Mouse (Mus musculus) kidney, postnatal 4 days (tissue): ENCODE measurements around the gene Nxpe5.
A peak's percentile ranks its signal among the peaks of the same experiment; 100 is the strongest.

Source experiments
- DNase-seq, 2 experiments: peaks; one replicate each; pipeline ENCODE4 v3.0.0; 2021; ENCODE audit warnings: mixed read lengths in 2 of 2

Nxpe5 gene

DNA sequence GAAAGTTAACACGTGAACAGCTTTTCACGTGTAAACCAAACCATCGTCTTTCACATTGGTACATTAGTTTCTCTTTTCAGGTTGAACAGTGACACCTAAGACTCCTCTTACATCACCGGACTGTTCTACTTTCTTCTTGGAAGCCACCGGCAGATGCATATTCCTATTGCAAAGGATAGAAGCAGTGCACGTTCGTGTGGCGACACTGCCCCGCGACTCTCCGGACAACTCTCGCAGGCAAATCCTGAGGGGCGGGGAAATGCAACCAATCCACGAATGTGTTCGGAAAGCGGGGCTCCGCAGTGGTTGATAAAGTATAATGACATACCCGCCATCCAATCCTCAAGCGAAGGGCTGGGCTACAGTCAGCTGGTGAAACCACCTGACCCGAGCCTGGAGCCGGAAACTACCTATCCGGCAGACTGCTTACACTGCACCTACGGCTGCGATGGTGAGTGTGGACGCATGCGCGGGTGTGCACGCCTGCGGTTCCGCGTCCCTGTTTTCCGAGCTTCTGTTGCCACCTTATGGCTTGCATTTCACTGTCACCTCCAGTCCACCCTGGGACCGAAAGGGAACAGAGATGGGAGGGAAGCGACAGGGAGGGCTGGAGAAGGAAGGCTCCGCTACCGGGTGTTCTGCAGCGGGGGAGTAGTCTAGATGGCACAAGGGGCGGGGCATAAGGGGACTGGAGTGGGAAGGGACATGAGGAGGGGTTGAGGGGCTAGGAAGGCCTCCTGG is 29.8 kb downstream of the Nxpe5 start, which contains the start of gene Lamtor4:
Gene Lamtor4, plus strand, starts transcription at position 130 of the 741 bp plus-strand sequence.
- DNase-seq = peak; percentile 90 to 95

DNA sequence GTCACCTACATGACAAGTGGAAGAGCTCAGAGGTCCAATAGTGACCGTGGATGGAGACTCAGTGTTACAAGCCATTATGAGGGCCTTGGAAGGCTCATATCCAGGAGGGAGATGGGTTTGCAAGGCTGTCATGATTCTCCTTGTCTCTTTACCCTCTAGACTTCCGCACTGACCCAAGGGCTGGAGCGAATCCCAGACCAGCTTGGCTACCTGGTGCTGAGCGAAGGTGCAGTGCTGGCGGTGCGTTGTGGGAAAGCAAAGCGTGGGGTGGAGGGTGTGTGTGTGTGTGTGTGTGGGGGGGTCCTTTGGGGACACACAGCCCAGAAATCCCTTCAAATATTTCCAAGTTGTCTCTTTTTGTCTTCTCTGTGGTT is 30.4 kb downstream of the Nxpe5 start:
- no peak for DNase-seq

DNA sequence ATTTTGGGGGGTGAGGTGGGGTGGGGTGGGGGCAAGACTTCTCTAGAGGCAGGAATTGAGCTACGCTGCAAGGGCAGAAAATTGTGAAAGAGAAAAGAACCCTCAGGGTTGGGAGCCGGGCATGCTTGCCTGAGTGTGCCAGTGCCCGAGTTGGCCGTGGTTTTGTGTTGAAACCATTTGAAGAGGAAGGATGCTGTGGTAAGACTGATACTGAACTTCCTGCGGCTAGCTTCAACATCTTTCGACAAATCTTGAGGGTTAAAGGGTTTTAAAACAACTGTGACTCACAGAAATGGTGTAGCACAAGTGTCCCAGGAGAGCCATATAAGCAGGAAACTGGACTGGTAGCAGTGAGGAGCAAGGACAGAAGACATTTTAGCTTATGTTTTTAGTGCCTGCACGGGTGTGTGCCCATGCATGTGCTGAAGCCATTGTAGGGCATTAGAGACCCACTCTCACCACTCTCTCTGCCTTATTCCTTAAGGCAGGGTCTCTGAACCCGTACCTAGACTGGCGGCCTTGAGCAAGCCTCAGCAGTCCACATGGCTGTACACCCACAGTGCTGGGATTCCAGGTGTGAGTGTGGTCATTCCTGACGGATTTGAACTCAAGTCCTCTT is 31.4 kb downstream of the Nxpe5 start:
- no peak for DNase-seq

DNA sequence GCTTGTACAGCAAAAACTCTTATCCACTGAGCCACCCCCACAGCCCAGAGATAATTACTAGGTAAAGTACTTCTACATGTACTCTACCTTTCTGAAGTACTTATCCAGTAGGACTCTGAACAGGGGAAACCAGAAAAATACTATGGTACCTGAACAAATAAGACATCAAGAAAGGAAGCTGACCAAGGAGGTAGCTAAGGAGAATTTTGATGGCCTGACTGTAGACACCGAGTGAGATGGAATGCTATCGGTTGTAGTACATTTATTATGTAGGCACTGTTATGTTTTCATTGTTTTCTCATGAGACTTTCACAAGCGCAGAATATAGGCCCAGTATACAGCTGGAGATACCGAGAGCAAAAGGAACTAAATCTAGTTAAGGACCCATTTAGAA is 31.9 kb downstream of the Nxpe5 start:
- no peak for DNase-seq

DNA sequence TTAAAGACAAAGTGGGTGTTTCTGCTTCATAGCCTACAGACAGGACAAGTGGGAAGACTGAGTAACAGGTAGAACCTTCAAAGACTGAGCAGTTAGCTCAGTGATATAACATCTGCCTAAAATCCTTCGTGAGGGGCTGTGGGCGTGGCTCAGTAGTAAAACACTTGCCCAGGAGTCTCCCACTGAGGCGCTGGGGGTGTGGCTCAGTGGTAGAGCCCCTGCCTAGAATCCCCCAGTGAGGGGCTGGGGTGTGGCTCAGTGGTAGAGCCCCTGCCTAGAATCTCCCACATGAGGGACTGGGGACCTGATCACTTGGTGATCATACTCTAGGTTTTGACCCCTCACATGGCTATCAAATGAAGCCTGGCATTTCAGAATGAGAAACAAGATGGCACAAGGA is 32.4 kb downstream of the Nxpe5 start:
- no peak for DNase-seq

DNA sequence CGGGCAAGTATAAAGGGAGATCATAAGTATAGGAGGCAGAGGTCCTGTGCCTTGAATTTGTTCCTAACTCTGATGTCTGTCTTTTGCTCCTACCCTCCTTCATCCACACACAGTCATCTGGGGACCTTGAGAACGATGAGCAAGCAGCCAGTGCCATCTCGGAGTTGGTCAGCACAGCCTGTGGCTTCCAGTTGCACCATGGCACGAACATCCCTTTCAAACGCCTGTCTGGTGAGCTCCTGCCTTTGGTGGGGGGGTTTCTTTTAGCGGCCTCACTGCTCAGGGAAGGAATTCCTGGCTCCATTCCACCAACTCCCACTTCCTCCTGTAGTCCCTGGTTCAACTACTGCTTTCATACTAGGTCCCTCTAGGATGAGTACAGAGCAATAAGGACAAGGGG is 32.8 kb downstream of the Nxpe5 start:
- DNase-seq = no peak

DNA sequence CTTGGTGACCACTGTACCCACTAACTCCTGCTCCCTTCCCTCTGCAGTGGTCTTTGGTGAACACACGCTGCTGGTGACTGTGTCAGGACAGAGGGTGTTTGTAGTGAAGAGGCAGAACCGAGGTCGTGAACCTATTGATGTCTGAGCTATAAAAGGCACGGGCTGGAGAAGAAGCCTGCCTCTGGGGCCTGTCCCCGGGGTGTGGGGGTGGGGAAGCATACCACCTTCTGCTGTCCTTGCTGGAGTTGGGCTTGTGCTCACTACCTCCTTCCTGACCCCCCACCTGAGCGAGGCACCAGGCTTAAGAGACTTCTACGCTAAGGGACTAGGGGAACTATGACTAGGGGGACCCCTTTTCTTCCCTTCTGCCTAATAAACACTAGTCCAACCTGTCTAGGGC is 33.3 kb downstream of the Nxpe5 start:
- DNase-seq = no peak

DNA sequence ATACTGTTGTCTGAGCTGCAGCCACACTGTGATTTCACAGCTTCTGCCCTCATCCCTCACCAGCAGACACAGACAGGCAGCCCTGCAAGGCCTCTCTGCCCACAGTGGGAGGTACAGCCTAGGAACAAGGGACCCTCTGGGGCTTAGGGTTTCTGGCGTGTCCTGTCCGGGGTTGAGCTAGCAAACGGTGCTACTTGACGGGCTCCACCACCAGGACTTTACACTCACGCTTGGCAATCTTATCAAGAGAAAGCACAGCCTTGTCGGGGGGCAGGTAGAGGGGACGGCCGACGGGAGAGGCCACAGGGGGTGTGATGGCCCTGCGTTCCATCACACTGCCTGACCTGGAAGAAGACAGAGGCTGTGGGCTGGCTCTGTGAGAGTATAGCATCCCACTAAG is 34.4 kb downstream of the Nxpe5 start:
- no peak for DNase-seq

DNA sequence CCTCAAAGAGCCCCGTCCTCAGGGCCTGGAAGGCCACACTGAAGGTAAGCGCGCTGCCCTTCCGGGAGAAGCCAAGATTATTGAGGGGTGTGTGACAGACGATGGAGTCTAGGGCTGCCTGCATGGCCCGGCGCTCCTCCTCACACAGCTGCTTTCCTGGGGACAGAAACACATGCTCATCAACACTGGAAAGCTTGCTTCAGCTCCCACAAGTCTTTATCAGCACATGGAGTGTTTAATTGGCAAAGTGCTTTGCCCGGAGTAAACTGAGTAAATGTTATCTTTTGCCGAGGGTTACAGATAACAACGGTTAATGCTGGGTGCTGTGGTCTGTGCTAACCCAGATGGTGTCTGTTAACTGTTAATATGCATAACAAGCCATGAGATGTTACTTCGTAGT is 35.1 kb downstream of the Nxpe5 start:
- DNase-seq = no peak

DNA sequence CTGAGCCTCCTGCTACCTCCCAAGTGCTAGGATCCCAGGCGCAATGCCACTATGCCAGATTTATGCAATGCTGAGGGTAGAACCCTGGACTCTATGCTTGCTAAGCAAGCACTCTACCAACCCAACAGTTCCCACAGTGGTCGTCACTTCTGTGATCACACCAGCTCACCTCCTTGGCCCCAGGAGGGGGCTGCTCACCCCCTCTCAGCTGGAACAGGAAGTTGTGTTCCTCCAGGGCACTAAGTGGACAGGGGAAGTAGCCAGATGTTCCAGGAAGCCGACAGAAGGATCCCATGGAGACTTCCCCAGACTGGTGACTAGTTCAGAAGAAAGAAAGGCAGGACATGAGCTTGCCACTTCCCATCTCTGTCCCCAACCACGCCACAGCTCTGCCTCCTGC is 36.3 kb downstream of the Nxpe5 start:
- no peak for DNase-seq

DNA sequence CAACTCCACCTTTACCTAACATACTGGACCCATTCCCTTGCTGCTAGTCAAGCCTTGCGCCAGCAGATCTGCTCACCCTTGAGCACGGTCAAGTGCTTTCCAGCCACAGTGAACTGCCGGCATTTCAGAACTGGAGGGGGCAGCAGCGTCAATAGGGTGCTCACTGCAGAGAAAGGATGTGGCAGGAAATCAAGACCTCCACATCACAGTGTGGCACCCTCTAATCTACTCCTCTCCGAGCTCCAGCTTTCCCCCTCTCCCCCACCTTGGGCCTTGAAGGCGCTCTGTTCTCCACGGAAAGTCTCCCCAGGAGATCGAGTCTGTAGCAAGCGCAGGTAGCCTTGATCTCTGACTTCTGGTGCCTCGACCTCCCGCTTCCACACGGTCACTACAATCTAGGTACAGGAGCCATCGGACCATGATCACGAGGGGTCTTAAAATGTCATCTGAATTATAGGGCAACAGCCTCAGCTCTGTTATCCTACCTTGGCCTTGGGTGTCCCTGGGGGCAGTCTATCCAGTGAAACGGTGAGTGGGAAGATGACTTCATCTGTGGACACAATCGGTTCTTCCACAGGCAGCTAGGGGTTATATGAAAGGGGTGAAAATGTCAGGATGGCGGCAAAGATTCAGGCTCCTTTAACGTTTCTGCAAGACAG is 37.0 kb downstream of the Nxpe5 start:
- no peak for DNase-seq

DNA sequence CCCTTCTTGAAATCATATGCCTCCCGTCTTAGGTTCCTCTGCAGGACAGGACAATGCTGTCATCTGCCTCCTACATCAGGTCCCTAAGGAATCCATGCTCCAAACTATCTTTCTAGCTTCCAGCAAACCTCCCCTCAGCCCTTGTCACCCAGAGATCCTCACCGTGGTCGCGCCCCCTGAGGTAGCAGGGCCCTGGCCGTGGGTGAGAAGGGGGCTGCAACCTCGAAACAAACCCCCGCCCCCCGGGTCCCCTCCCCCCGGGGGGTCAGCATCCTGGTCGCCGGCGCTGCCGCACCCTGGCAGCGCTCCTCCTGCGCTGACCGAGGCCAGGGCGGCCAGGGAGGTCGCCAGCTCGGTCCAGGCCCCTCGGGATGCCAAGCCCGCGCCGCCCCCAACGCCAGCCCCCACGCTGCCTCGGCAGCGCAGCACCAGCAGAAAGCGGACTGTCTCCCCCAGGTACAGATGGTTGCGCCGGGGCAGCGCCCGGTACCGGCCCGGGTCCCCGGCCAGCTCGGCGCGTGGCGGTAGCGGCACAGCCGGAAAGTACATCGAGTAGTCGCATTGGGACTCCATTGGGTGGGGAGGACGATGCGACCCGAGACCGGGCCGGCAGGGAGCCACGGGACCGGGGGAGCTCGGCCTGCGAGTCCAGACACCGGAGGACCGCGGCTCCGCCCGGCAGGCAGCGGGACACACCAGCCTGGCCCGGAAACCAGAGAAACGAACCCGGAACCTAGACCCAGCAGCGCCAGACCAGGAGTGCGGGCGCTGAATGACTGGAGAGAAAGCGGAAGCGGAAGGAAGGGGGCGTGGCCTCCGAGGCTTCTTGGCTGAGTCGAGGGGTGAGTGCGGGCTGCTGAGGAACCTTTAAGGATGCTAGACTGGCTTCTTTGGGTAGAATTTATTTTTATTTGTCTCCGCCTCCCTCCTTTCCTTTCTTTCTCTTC is 37.8 kb downstream of the Nxpe5 start, which contains the start of gene BC037034:
Gene BC037034, minus strand, starts transcription at position 774 of the 947 bp plus-strand sequence.
- DNase-seq = peak; percentile 96 to 97

DNA sequence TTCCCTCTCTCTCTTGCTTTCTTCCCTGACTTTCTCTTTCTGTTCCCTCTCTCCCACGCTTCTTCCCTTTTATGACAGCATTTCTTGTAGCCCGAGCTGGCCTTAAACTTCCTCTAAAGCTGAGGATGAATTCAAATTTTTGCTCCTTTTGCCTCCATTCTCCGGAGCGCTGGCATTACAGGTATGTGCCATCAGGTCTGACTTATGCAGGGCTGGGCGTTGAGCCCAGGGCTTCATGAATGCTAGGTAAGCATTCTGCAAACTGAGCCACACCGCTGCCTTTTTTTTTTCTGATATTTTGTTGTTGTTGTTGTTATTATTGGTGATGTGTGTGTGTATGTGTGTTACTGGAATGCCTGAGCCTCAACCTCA is 38.5 kb downstream of the Nxpe5 start:
- DNase-seq = no peak

DNA sequence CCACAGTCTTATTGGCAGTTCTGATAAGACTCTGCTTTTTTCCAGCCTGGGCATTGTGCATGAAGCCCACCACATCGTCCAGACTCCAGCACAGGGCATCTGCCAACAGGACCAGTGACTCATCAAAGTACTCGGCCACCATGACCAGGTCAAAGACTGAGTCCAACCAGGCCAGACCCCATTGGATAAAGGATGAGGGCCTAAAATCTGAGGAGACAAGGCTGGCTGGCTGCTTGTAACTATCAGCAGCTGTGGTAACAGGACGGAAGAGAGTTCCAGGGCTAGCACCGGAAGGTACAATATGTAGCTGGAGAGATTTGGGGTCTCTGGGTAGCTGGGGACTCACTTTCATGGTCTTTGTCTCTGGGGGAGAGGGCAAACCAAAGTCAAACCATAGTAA is 40.0 kb downstream of the Nxpe5 start:
- DNase-seq = no peak

DNA sequence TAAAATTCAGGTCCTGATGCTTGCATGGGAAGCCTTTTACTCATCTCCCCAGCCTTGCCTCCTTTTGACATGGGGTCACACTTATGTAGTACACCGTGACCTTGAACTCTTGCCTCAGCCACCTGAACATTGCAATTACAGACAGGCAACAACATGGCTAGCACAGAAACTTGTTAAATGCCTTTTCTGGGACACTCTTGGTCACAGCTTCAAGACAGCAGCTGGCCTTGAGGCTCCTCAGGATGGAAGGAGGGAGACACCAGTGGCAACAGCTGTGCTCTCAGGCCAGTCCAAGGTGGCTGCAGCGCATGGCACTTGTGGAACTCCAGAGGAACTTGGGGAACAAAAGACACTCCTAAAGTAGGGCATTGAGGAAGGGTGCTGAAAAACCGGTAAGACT is 41.4 kb downstream of the Nxpe5 start:
- no peak for DNase-seq

DNA sequence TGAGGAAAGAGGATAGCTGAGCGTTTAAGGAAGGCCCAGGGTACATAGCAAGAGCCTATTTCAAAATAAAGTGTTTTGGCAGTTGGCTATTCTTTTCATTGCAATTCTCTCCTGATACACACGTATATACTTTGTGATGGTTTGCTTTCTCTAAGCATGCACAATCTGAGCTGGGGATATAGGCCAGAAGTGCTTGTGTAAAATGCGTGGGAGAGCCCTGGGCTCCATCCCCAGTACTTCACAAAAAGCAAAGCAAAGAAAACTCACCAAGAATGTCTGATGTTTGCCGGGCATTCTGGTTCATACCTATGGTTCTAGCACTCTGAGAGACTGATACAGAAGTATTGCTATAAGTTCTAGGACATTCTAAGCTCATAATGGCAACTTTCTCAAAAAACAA is 43.3 kb downstream of the Nxpe5 start:
- no peak for DNase-seq

DNA sequence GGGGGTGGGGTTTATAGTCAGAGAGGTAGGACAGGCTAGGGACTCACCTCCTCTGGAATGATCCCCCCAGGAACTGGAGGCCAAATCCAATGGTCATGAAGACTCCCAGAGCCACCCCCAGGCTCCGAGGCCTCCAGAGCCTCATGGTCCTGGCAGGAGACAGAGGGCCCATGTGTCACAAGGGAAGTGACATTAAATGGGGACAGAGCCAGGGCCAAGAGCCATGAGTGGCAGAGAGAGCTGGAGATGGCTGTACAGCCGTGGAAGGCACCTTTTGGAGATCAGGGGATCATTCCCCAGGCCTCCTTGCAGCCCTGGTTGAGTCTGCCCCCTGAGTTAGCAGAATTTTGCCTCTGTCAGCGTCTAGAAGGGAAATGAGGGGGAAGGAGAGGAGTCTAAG is 45.5 kb downstream of the Nxpe5 start:
- no peak for DNase-seq

DNA sequence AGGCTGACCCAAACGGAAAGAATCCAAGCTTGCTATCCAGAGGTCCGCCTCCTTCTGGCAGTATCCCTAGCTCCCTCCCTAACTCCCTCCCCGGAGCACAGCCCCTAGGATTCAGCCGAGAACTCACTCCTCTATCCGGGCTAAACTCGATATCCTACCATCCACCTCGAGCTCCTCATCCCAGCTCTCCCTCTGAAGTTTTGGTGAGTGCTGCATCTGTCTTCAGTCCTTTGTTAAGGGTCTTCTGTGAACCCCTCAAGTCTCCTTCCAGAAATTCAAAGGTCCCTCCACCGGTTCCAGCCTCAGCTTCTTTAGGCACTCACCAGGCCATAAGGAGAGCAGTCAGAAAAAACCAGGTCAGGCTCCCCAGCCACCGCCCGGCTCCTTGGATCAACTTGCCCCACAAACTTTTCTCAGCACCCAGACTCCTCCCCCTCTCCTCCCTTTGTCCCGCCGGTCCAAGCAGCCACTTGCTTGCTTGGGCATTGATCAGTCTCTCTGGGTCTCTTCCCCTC is 46.8 kb downstream of the Nxpe5 start, which contains the start of gene Gal3st4:
Gene Gal3st4, minus strand, starts transcription at position 432 of the 515 bp plus-strand sequence.
- peak; percentile 38 to 51 for DNase-seq

DNA sequence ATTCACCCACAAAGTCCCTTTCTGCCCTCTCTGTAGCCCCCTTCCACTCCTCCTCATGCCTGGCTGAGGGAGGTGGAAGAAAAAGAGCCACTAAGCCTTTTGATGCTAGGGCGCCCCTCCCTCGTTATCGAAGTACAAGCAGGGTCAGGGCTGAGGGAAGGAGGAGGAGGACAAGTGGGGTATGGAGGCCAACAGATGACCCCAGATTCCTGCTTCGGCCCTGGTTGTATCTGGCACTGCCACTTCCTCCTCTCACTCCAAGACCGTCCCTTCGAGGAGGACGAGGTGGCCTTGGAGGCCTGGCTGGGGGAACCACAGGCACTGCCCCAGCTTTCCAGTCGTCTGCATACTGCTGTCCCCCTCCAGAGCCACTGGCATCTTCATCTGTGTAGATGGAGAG is 48.5 kb downstream of the Nxpe5 start:
- no peak for DNase-seq

DNA sequence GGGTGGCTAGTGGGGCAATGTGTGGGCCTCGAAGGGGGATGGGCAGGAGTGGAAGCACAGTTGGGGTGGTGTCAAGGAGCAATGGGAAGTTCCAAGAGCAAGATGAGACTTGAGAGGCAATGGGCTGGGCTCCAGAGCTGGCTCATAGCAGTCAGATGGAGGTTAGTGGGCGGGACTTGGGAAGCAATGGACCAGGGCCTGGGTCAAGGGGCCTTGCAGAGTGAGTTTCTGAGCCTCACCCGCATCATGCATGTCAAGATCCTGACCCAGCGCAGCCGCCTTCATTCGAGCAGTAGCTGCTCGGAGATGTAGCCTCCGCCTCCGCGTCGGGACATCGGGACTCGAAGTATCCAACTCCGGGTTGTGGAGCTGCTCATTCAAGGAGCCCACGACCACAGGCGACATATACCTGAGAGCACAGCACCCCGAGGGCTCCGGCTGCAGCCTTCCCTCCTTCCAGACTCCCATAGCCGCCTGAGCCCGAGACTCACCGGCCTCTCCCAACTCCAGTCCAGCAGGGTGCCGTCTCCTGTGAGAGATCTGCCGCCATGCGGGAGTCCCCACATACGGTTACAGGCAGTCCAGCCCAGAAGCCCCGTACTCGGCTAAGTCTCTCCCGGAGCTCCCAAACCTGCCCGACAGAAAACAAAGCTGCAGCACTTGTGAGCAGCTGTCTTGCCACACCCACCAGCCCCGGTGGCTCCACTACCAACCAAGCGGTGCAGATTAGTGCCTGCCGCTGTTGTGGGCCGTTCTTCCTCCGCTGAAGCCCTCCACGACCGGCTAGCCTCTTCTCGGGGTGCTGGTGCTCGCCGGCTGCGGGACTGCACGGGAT is 49.7 kb downstream of the Nxpe5 start:
- peak; percentile 59 to 76 for DNase-seq

DNA sequence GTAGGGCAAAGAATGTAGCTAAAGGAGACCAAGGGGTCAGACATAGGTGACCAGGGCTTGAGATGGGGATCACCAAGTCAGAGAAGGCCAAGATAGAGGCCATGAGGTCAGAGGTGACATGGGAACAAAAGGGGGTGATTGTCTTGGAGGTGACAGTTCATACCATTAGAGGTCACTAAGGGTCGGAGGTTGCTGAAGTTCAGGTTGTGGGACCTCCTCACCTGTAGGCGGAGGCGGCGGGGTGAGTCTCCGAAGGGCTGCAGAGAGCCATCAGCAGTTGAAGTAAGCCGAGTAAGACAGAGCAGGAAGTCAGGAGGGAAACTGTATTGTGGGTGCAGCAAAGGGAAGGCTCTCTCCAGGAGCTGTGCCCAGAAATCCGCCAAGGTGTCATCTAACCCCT is 52.3 kb downstream of the Nxpe5 start:
- no peak for DNase-seq
